Mouse (Mus musculus) megakaryocyte, embryonic 14.5 days (primary cell): ENCODE measurements at regions not wholly inside any gene's neighbourhood (a gene's known extent, or its start where the extent isn't known, plus 50 kb on each side); places are given as distances from the start of the nearest gene placed in this dataset.

Source experiments
- H3K27me3 ChIP-seq: replicated peaks from 2 replicates; pipeline ENCODE3; 2012; ENCODE audit warnings: inconsistent platforms
- H3K36me3 ChIP-seq: replicated peaks from 2 replicates; pipeline ENCODE3; 2012; ENCODE audit warnings: low read length, inconsistent platforms, mixed read lengths
- H3K4me1 ChIP-seq: 2 replicates; pipeline ENCODE4 v1.6.1; 2012; ENCODE audit warnings: inconsistent platforms
- H3K4me3 ChIP-seq: replicated peaks from 2 replicates; pipeline ENCODE3; 2012; ENCODE audit warnings: moderate library complexity, mild to moderate bottlenecking, inconsistent platforms
- H3K9me3 ChIP-seq: 2 replicates; pipeline ENCODE4 v1.6.1; 2012; ENCODE audit warnings: inconsistent platforms
- FLI1 ChIP-seq: IDR thresholded peaks from 2 replicates; pipeline ENCODE4 v1.6.1; 2012; ENCODE audit warnings: low read length, inconsistent platforms, mixed read lengths
- GATA1 ChIP-seq: IDR thresholded peaks from 3 replicates; pipeline ENCODE4 v1.6.1; 2012; ENCODE audit warnings: mixed read lengths, low read length, inconsistent platforms, borderline replicate concordance

- no peak for TF ChIP-seq GATA1
- no peak for TF ChIP-seq FLI1
- H3K4me3 ChIP-seq: no peak overlapping the region
- no peaks in the 10 kb centered on the region for H3K9me3 ChIP-seq
- H3K27me3 ChIP-seq: peaks cover 5% of the 10 kb centered on the region
- H3K36me3 ChIP-seq: no peaks in the 10 kb centered on the region
- no peaks in the 10 kb centered on the region for H3K4me1 ChIP-seq
These were observed 72.8 kb upstream of the Itgb1 start for GRCm38 (mm10) chr8:128612607-128613006.

- H3K4me3 ChIP-seq: no peak overlapping the region
- peaks cover 5% of the 10 kb centered on the region for H3K27me3 ChIP-seq
- TF ChIP-seq GATA1 (no peak), FLI1 (no peak)
- no peaks in the 10 kb centered on the region for H3K4me1 ChIP-seq
- H3K9me3 ChIP-seq: no peaks in the 10 kb centered on the region
- H3K36me3 ChIP-seq: no peaks in the 10 kb centered on the region
These were observed 67.6 kb upstream of the Itgb1 start for GRCm38 (mm10) chr8:128617854-128618253.

GRCm38 (mm10) chr8:128619086-128619485 lies 66.4 kb upstream of the Itgb1 start:
- Histone ChIP-seq H3K27me3 (peaks cover 5% of the 10 kb centered on the region), H3K4me3 (no peak overlapping the region), H3K9me3 (no peaks in the 10 kb centered on the region), H3K36me3 (no peaks in the 10 kb centered on the region), H3K4me1 (no peaks in the 10 kb centered on the region)
- TF ChIP-seq FLI1 (no peak), GATA1 (no peak)
